Mouse (Mus musculus) thymus, postnatal 25 days (tissue): ENCODE measurements at regions not wholly inside any gene's neighbourhood (a gene's known extent, or its start where the extent isn't known, plus 50 kb on each side); places are given as distances from the start of the nearest gene placed in this dataset.
A peak's percentile ranks its signal among the peaks of the same experiment; 100 is the strongest.

ENCODE experiments used
- DNase-seq: peaks from one replicate; pipeline ENCODE4 v3.0.0; 2022

- DNase-seq, result no peak
These were observed 399.1 kb downstream of the H2al1j start for GRCm38 (mm10) chrX:11726524-11727231.

- DNase-seq, result no peak
These were observed 400.9 kb downstream of the H2al1j start for GRCm38 (mm10) chrX:11728481-11728880.

DNA sequence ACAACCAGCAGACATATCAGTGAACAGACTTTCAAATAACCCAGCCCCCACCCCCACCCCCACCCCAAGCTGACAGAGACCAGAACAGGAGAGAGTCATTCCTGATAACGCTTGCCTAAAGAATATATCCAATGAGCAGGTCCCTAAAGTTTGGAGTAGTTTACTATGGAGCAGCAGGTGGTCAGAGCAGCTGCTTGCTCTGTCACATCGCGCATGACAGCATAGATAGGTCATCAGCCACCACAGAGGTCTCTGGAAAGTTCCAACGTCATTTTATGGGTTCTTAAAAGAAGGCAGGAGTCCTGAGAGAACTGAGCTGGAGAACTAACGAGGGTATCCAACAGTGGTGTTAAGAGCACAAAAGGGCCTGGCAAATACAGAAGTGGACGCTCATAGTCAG, 402.4 kb downstream of the H2al1j start:
- DNase-seq, result no peak

DNA sequence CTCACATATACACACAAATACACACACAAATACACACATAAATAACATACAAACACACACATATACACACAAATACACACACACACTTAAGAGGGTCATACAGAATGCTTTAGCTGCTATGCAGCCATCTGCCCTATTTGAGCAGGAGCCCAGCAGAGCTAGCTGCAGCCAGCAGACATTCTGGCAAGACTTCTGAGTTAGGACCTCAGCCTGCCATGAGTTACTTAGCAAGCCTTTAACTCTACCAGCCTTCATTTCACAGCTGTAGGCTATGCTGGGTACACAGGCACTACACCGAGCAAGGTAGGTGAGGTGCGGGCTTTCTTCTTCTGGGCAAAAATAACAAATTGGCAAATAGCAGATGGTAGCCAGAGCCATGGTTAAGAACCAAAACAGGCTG, 404.7 kb downstream of the H2al1j start:
- no peak for DNase-seq

GRCm38 (mm10) chrX:11734505-11735435, 407.1 kb downstream of the H2al1j start:
- DNase-seq, result no peak

GRCm38 (mm10) chrX:11735516-11736170, 408.0 kb downstream of the H2al1j start:
- no peak for DNase-seq

DNA sequence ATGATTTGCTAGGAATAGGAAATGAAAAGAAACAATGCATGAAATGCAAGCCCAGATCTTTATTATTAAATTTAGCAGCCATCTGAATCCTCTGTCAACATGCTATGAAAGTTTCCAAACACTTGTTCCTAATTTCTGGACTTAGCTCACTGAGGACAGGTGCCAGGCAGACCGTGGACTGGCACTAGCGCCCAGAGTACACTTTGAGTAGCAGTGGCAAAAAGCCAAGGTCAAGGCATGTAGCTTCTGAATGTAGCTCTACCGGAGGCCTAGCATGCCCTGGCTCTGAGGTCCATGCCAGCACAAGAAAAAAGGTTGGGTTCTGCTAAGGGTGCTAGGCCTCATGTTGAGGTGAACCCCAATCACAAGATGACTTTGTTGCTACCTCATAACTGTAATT, 408.9 kb downstream of the H2al1j start:
- no peak for DNase-seq

- DNase-seq, result no peak
These were observed 411.9 kb downstream of the H2al1j start for GRCm38 (mm10) chrX:11739565-11739964.

- no peak for DNase-seq
These were observed 414.2 kb downstream of the Bcor start for GRCm38 (mm10) chrX:11745911-11746310.

- DNase-seq, result no peak
These were observed 412.6 kb downstream of the Bcor start for GRCm38 (mm10) chrX:11747386-11748121.

GRCm38 (mm10) chrX:11748278-11748677, 411.9 kb downstream of the Bcor start:
- DNase-seq, result no peak

DNA sequence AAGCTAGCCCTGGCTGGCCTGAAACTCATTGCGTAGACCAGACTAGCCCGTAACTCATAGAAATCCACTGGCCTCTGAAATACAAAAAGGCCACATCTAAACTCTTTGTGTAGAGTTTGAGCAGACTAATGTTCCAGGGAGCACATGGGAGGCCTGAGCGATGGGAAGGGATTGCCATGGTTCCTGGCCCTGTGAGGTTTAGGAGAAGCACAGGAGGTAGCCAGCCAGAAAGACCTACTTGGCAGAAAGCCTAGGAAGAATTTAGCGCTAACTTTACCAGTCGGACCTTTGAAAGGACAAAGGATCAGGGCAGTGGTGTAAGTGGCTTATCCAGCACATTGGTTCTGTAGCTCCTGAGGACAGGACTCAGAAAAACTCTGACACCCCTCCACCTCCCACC, 407.6 kb downstream of the Bcor start:
- peak; percentile 2 for DNase-seq

DNA sequence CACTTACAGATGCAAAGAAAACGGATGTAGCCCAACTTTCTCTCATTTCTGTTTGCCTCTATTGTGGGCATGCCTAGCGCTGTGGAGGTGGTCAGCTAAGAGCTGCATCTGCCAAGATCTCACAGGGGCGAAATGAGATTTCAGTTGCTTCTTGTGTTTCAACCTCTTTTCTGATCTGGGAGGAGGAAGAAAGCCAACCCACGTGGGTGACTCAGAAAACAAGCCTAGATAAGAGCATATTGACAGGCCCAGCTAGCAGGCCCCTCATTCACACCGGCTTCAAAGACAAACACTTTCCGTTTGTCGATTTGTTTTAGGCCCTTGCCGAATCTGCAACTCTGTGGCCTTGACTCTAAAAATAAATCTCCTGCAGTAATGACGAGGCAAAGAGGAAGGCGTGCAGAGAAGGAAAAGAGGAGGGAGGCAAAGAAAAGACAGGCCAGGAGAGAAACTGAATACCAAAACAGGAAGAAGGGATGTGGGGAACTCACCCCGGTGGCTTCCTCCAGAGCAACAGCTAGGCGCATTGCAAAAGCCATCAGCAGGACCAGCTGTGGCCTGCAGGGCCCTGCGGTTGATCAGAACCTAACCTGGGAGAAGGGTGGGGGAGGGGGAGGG, 407.1 kb downstream of the Bcor start:
- DNase-seq, result peak; percentile 52

DNA sequence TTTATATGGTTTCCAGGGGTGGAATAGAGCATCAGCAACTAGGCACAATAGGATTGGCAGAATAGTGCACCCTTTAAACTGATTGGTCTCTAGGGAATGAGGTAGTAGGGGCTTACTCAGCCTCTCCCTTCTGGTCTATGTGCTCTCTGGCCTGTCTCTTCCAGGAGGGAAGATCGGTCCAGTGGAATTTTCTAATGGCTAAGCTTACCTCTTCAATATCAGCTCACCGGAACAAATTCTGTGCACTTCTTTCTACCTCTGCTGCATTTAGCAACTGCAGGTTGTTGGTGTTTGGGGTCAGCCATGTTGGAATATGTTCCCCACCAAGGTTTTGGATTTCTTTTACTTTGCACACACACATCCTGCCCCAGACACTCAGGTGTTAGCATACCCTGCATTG, 405.1 kb downstream of the Bcor start:
- no peak for DNase-seq

DNA sequence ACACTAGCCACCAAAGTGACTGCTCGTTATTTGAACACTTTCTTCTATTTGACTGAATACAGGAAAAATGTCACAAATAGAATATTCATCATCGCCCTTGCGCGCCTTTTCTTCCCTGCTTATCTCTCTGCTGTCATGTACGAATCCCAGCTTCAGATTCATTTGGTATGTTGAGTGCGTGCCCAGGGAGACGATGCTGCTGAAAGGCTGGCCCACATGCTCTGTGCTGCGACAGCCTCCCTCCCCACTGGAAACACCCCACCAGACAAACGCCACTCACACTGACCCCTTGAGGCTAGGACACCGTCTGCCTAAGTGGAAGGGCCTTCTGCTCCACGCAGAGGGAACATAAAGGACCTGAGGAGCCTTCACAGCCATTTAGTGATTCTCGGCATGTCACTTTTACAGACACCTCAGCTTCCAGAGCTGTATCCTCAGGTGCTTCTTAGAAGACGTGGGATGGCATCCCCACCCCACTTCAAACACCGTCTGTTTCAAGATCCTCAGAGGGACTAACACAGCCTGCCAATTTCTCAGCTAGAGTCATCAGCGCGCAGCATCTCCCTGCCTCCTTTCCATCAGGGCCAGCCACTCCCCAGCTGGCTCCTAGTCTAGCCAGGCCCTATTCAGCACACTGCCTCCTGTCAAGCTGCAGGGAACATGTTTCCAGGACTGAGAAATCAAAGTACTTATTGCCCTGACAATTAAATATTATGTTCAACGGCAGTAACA, 396.6 kb downstream of the Bcor start:
- no peak for DNase-seq

DNA sequence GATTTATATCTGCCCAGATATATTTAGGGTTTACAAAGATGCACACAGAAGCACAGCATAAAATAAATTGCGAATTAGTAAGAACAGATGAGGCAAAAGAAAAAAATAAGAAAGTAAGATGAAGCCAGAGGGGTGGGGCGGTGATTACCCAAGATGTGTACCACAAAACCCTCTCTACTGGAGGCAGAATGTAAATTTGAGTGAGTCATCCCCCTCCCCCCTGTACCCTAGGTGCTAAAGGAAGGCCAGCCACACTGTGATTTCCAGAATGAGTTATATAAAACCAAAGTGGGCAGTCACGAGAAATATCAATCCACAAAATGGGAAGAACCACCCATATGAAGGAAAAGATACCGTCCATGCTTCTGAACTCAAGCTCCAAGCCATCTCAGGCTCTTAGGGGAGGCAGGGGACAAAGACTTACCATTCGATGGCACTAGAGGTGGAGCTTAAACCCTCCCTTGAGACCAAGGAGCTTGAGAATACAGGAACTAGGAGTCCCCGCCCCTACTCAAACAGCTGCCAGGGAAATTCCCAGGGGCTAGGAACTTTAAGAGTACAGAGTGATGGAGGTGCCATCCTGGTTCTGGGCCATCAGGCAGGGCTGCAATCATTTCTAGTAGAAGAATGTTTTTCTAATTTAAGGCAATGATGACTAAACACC, 383.8 kb downstream of the Bcor start:
- DNase-seq, result no peak

GRCm38 (mm10) chrX:11795010-11795409, 365.1 kb downstream of the Bcor start:
- DNase-seq, result no peak

GRCm38 (mm10) chrX:11797870-11798269, 362.3 kb downstream of the Bcor start:
- no peak for DNase-seq

GRCm38 (mm10) chrX:11798326-11798725, 361.8 kb downstream of the Bcor start:
- DNase-seq, result no peak

DNA sequence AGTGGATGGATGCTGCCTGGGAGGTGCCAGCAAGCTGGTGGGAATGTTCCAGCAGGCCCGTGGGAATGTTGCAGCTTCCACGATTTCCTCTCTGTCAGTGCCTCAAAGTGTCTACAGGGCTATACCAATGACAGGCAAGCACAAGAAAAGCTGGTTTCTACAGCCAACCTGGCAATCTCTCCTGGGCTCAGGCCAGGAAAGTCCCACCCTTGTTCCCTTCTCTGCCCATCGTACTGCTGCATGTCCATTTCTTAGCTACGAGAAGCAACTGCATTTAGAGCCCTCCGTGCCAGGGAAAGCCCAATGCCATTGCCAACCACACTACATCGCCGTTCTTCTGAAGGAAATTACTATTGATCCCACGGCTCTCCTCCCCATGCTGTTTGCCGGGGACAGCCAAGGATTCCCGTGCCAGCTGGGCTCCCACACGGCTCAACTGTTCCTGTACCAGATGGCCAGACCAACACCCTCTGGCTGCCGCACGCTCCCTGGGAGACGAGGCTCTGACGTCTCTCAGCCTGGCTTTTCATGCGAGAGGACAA, 359.7 kb downstream of the Bcor start:
- DNase-seq, result no peak

GRCm38 (mm10) chrX:11801208-11801607, 358.9 kb downstream of the Bcor start:
- peak; percentile 31 for DNase-seq
